Mouse (Mus musculus): ENCODE data around the gene Scfd2.
A peak's percentile ranks its signal among the peaks of the same experiment; 100 is the strongest.

The Scfd2 gene

GRCm38 (mm10) chr5:74531630-74532280 lies at the start of gene Scfd2:
Gene Scfd2, minus strand, starts transcription at chr5:74531759.
- peak; percentile 95 for DNase-seq (ENCODE audit: low spot score)

- DNase-seq (ENCODE audit: low spot score): no peak
Observed at GRCm38 (mm10) chr5:74571767-74572166, 40.2 kb upstream of the Scfd2 start.

- DNase-seq (ENCODE audit: low spot score): no peak
Observed at GRCm38 (mm10) chr5:74561151-74561550, 29.6 kb upstream of the Scfd2 start.

- DNase-seq (ENCODE audit: low spot score): no peak
Observed at GRCm38 (mm10) chr5:74549566-74549965, 18.0 kb upstream of the Scfd2 start.

- DNase-seq (ENCODE audit: low spot score): no peak
Observed at GRCm38 (mm10) chr5:74545606-74546005, 14.0 kb upstream of the Scfd2 start.

- DNase-seq (ENCODE audit: low spot score): peak; percentile 31
Observed at GRCm38 (mm10) chr5:74536180-74536947, 4.8 kb upstream of the Scfd2 start.

- peak; percentile 94 for DNase-seq (ENCODE audit: low spot score)
Observed at GRCm38 (mm10) chr5:74535240-74536021, 3.9 kb upstream of the Scfd2 start, which contains the start of gene Fip1l1. Gene Fip1l1, plus strand, starts transcription at chr5:74535449.

GRCm38 (mm10) chr5:74530785-74531184 lies 774 bp downstream of the Scfd2 start:
- no peak for DNase-seq (ENCODE audit: low spot score)

- no peak for DNase-seq (ENCODE audit: low spot score)
Observed at GRCm38 (mm10) chr5:74527025-74527424, 4.5 kb downstream of the Scfd2 start.

- no peak for DNase-seq (ENCODE audit: low spot score)
Observed at GRCm38 (mm10) chr5:74511686-74512085, 19.9 kb downstream of the Scfd2 start.

GRCm38 (mm10) chr5:74492705-74493104 lies 38.9 kb downstream of the Scfd2 start:
- DNase-seq (ENCODE audit: low spot score): no peak

- DNase-seq (ENCODE audit: low spot score): no peak
Observed at GRCm38 (mm10) chr5:74484646-74485045, 46.9 kb downstream of the Scfd2 start.

GRCm38 (mm10) chr5:74482633-74483032 lies 48.9 kb downstream of the Scfd2 start:
- DNase-seq (ENCODE audit: low spot score): no peak

GRCm38 (mm10) chr5:74482034-74482433 lies 49.5 kb downstream of the Scfd2 start:
- DNase-seq (ENCODE audit: low spot score): no peak

- DNase-seq (ENCODE audit: low spot score): no peak
Observed at GRCm38 (mm10) chr5:74480409-74480808, 51.1 kb downstream of the Scfd2 start.

GRCm38 (mm10) chr5:74479947-74480346 lies 51.6 kb downstream of the Scfd2 start:
- DNase-seq (ENCODE audit: low spot score): no peak

GRCm38 (mm10) chr5:74479157-74479556 lies 52.4 kb downstream of the Scfd2 start:
- DNase-seq (ENCODE audit: low spot score): no peak

- no peak for DNase-seq (ENCODE audit: low spot score)
Observed at GRCm38 (mm10) chr5:74476551-74476950, 55.0 kb downstream of the Scfd2 start.

GRCm38 (mm10) chr5:74473117-74473516 lies 58.4 kb downstream of the Scfd2 start:
- DNase-seq (ENCODE audit: low spot score): no peak

- no peak for DNase-seq (ENCODE audit: low spot score)
Observed at GRCm38 (mm10) chr5:74470819-74471218, 60.7 kb downstream of the Scfd2 start.

- DNase-seq (ENCODE audit: low spot score): no peak
Observed at GRCm38 (mm10) chr5:74469620-74470019, 61.9 kb downstream of the Scfd2 start.

GRCm38 (mm10) chr5:74467753-74468152 lies 63.8 kb downstream of the Scfd2 start:
- DNase-seq (ENCODE audit: low spot score): no peak

GRCm38 (mm10) chr5:74456759-74457158 lies 74.8 kb downstream of the Scfd2 start:
- DNase-seq (ENCODE audit: low spot score): no peak

Data from c-Kit-positive CD71-positive TER-119-positive erythroid progenitor cells, embryonic 14.5 days (primary cell).